Mouse (Mus musculus) forelimb bud, embryonic 11.5 days (tissue): ENCODE measurements at regions not wholly inside any gene's neighbourhood (a gene's known extent, or its start where the extent isn't known, plus 50 kb on each side); places are given as distances from the start of the nearest gene placed in this dataset.
A peak's percentile ranks its signal among the peaks of the same experiment; 100 is the strongest.

Experiments used
- DNase-seq: peaks from one replicate; pipeline ENCODE4 v3.0.0-alpha.2; 2012; ENCODE audit warnings: low read depth, low spot score

- no peak for DNase-seq
Measured at GRCm38 (mm10) chr5:126565817-126566216, 675.8 kb upstream of the Tmem132c start.

GRCm38 (mm10) chr5:126566226-126566625 lies 675.4 kb upstream of the Tmem132c start:
- DNase-seq: no peak

- no peak for DNase-seq
Measured at GRCm38 (mm10) chr5:126573766-126574165, 667.8 kb upstream of the Tmem132c start.

GRCm38 (mm10) chr5:126597786-126598330 lies 643.8 kb upstream of the Tmem132c start:
- no peak for DNase-seq

- DNase-seq: no peak
Measured at GRCm38 (mm10) chr5:126599561-126599960, 642.0 kb upstream of the Tmem132c start.

GRCm38 (mm10) chr5:126606756-126607155 lies 634.9 kb upstream of the Tmem132c start:
- no peak for DNase-seq

GRCm38 (mm10) chr5:126612571-126612970 lies 629.0 kb upstream of the Tmem132c start:
- DNase-seq: no peak

GRCm38 (mm10) chr5:126622551-126622950 lies 619.1 kb upstream of the Tmem132c start:
- DNase-seq: no peak

- DNase-seq: peak; percentile 52
Measured at GRCm38 (mm10) chr5:126623205-126623604, 618.4 kb upstream of the Tmem132c start.

- DNase-seq: no peak
Measured at GRCm38 (mm10) chr5:126629826-126630225, 611.8 kb upstream of the Tmem132c start.

- no peak for DNase-seq
Measured at GRCm38 (mm10) chr5:126650415-126650814, 591.2 kb upstream of the Tmem132c start.

GRCm38 (mm10) chr5:126651367-126651766 lies 590.2 kb upstream of the Tmem132c start:
- peak; percentile 81 for DNase-seq

GRCm38 (mm10) chr5:126662648-126663047 lies 579.0 kb upstream of the Tmem132c start:
- no peak for DNase-seq

GRCm38 (mm10) chr5:126671156-126671555 lies 570.5 kb upstream of the Tmem132c start:
- peak; percentile 53 for DNase-seq

- DNase-seq: no peak
Measured at GRCm38 (mm10) chr5:126680262-126680661, 561.3 kb upstream of the Tmem132c start.

- no peak for DNase-seq
Measured at GRCm38 (mm10) chr5:126699314-126699713, 542.3 kb upstream of the Tmem132c start.

- no peak for DNase-seq
Measured at GRCm38 (mm10) chr5:126703516-126704282, 537.9 kb upstream of the Tmem132c start.

GRCm38 (mm10) chr5:126705871-126706270 lies 535.7 kb upstream of the Tmem132c start:
- DNase-seq: no peak

GRCm38 (mm10) chr5:126706701-126707100 lies 534.9 kb upstream of the Tmem132c start:
- no peak for DNase-seq

- no peak for DNase-seq
Measured at GRCm38 (mm10) chr5:126714672-126715071, 526.9 kb upstream of the Tmem132c start.

GRCm38 (mm10) chr5:126718421-126718820 lies 523.2 kb upstream of the Tmem132c start:
- DNase-seq: no peak

- DNase-seq: no peak
Measured at GRCm38 (mm10) chr5:126721300-126721699, 520.3 kb upstream of the Tmem132c start.
